Mouse (Mus musculus): ENCODE results near the gene Mtf1. TPM values are rescaled to one million over a fixed set of nuclear protein-coding genes. Genes with fewer than 3 reads are reported as not detected.

The Mtf1 gene
- polyA plus RNA-seq, 1 experiment from 2014 or later: 11.5 TPM

GRCm38 (mm10) chr4:124838035-124838700, 36.3 kb downstream of the Mtf1 start:
- H3K36me3 ChIP-seq (ENCODE audit: control insufficient read depth, insufficient read depth, low read length): peaks cover 65% of the 10 kb centered on the region
- DNase-seq (ENCODE audit: low spot score) (no peak), ATAC-seq (ENCODE audit: low read depth) (no peak)
- no peak overlapping the region for H3K4me3 ChIP-seq (ENCODE audit: low read depth, low read length)
- no peak overlapping the region for H3K27ac ChIP-seq (replicated peaks; ENCODE audit: low read depth, low read length)
- no peak overlapping the region for H3K4me2 ChIP-seq (ENCODE audit: low read depth, low read length)
- H3K27me3 ChIP-seq (replicated peaks; ENCODE audit: control insufficient read depth, insufficient read depth, low read length): no peaks in the 10 kb centered on the region
- no peaks in the 10 kb centered on the region for H3K4me1 ChIP-seq (ENCODE audit: control insufficient read depth, insufficient read depth, low read length)
- H3K9me3 ChIP-seq (ENCODE audit: control insufficient read depth, low read length): no peaks in the 10 kb centered on the region
- 91% methylated on average over 14 of the region's 14 CpGs for WGBS
- H3K9ac ChIP-seq (ENCODE audit: low read depth, low read length): no peak overlapping the region

DNA sequence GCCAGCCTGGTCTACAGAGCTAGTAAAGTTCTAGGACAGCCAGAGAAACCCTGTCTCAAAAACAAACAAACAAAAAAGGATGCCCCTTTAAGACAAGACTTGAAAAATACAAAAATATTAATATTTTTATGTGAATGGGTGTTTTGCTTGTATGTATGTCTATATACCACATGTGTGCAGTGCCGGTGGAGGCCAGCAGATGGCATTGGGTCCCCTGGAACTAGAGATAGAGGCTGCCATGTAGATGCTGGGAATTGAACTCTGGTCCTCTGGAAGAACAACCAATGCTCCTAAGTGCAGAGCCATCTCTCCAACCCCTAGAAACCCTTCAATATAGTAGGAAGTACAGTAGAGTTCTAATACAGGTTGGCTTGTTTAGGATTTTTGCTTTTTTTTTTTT, 39.1 kb downstream of the Mtf1 start:
- Histone ChIP-seq H3K4me3 (ENCODE audit: low read depth, low read length) (no peak overlapping the region), H3K4me1 (ENCODE audit: control insufficient read depth, insufficient read depth, low read length) (no peaks in the 10 kb centered on the region), H3K27me3 (replicated peaks; ENCODE audit: control insufficient read depth, insufficient read depth, low read length) (no peaks in the 10 kb centered on the region), H3K9ac (ENCODE audit: low read depth, low read length) (no peak overlapping the region), H3K27ac (replicated peaks; ENCODE audit: low read depth, low read length) (no peak overlapping the region), H3K4me2 (ENCODE audit: low read depth, low read length) (no peak overlapping the region), H3K9me3 (ENCODE audit: control insufficient read depth, low read length) (no peaks in the 10 kb centered on the region), H3K36me3 (ENCODE audit: control insufficient read depth, insufficient read depth, low read length) (peaks cover 69% of the 10 kb centered on the region)
- ATAC-seq (ENCODE audit: low read depth) (no peak), DNase-seq (ENCODE audit: low spot score) (no peak)
- WGBS: 90% methylated on average over 1 of the region's 1 CpGs

- ATAC-seq (ENCODE audit: low read depth) (peak; percentile 62; the same call in 1 of the 2 replicates), DNase-seq (ENCODE audit: low spot score) (no peak)
- Histone ChIP-seq H3K27ac (replicated peaks; ENCODE audit: low read depth, low read length) (no peak overlapping the region), H3K4me1 (ENCODE audit: control insufficient read depth, insufficient read depth, low read length) (no peaks in the 10 kb centered on the region), H3K27me3 (replicated peaks; ENCODE audit: control insufficient read depth, insufficient read depth, low read length) (no peaks in the 10 kb centered on the region), H3K9me3 (ENCODE audit: control insufficient read depth, low read length) (no peaks in the 10 kb centered on the region), H3K36me3 (ENCODE audit: control insufficient read depth, insufficient read depth, low read length) (peaks cover 62% of the 10 kb centered on the region), H3K4me2 (ENCODE audit: low read depth, low read length) (no peak overlapping the region), H3K4me3 (ENCODE audit: low read depth, low read length) (no peak overlapping the region), H3K9ac (ENCODE audit: low read depth, low read length) (no peak overlapping the region)
- WGBS: 62% methylated on average over 11 of the region's 11 CpGs
Observed at GRCm38 (mm10) chr4:124843493-124843892, 41.6 kb downstream of the Mtf1 start.

DNA sequence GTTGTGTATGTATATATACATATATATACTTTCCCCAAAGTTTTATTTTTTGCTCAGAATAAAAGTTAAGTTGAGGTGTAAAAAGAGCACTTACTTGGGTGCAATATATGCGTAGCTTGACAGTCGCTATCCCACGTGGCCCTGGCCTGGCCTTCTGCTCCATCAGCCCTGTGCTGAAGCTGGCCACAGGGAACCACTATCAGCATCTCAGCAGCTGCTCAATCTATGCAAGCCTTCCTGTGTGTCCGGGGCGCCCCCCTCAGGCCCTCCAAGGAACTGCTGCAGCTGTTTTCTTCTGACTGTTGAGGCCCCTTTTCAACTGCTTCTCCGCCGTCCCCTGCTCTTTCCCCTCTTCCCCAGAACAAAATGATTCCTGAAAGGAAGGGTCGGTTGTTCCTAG, 45.7 kb downstream of the Mtf1 start:
- H3K4me1 ChIP-seq (ENCODE audit: control insufficient read depth, insufficient read depth, low read length): peaks cover 15% of the 10 kb centered on the region
- no peak overlapping the region for H3K4me3 ChIP-seq (ENCODE audit: low read depth, low read length)
- peaks cover 37% of the 10 kb centered on the region for H3K36me3 ChIP-seq (ENCODE audit: control insufficient read depth, insufficient read depth, low read length)
- no peak overlapping the region for H3K27ac ChIP-seq (replicated peaks; ENCODE audit: low read depth, low read length)
- no peak for ATAC-seq (ENCODE audit: low read depth)
- no peaks in the 10 kb centered on the region for H3K27me3 ChIP-seq (replicated peaks; ENCODE audit: control insufficient read depth, insufficient read depth, low read length)
- peak; percentile 76 for DNase-seq (ENCODE audit: low spot score)
- no peak overlapping the region for H3K4me2 ChIP-seq (ENCODE audit: low read depth, low read length)
- no peaks in the 10 kb centered on the region for H3K9me3 ChIP-seq (ENCODE audit: control insufficient read depth, low read length)
- no peak overlapping the region for H3K9ac ChIP-seq (ENCODE audit: low read depth, low read length)
- WGBS: 9% methylated on average over 8 of the region's 8 CpGs

DNA sequence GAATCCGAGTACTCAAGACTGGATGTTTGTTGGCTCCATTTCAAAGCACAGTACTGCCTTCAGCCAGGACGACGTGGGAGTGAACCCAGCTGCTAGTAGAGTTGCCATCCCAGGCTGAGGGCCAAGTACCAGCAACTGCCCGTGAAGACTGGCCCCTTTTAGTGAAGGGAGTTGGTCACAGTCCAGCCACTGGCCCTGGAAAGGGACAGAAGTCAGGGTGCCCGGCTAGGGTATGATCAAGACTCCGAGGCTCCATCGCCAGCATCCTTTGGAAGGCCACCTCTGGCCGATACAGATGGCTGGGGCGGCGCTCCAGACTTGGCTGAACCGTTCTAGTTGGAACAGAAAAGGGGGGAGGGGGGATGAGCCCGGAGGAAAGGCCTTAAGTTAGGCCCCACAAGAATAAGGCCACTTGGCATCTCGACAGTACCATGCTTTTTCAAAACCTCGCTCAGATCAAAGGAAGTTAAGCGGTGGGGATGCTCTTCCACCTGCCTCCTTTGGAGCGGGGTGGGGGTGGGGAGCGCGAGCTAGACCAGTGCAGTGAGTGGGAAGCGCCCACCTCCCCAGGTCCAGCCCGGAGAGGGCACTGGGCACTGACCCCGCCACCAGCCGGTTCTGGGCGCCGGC, 47.8 kb downstream of the Mtf1 start:
- DNase-seq (ENCODE audit: low spot score): peak; percentile 76
- H3K27ac ChIP-seq (replicated peaks; ENCODE audit: low read depth, low read length): peak overlapping the region; percentile 94
- no peaks in the 10 kb centered on the region for H3K27me3 ChIP-seq (replicated peaks; ENCODE audit: control insufficient read depth, insufficient read depth, low read length)
- WGBS: 0% methylated on average over 22 of the region's 24 CpGs
- H3K36me3 ChIP-seq (ENCODE audit: control insufficient read depth, insufficient read depth, low read length): peaks cover 40% of the 10 kb centered on the region
- H3K4me3 ChIP-seq (ENCODE audit: low read depth, low read length): peak overlapping the region; percentile 94
- H3K9ac ChIP-seq (ENCODE audit: low read depth, low read length): peak overlapping the region; percentile 91
- no peaks in the 10 kb centered on the region for H3K9me3 ChIP-seq (ENCODE audit: control insufficient read depth, low read length)
- H3K4me2 ChIP-seq (ENCODE audit: low read depth, low read length): peak overlapping the region; percentile 76
- peak; percentile 20 for ATAC-seq (ENCODE audit: low read depth)
- peaks cover 15% of the 10 kb centered on the region for H3K4me1 ChIP-seq (ENCODE audit: control insufficient read depth, insufficient read depth, low read length)

GRCm38 (mm10) chr4:124850261-124850913, 48.5 kb downstream of the Mtf1 start, which contains the start of gene Yrdc:
Yrdc (plus strand) TSS chr4:124850679.
- H3K4me1 ChIP-seq (ENCODE audit: control insufficient read depth, insufficient read depth, low read length): peaks cover 15% of the 10 kb centered on the region
- WGBS: 0% methylated on average over 7 of the region's 90 CpGs

GRCm38 (mm10) chr4:124850933-124851658, 49.2 kb downstream of the Mtf1 start, which contains the start of gene 1110065P20Rik:
1110065P20Rik (minus strand) TSS chr4:124851196.
- Histone ChIP-seq H3K4me2 (ENCODE audit: low read depth, low read length) (peak within 1 kb of the TSS; percentile 76), H3K27me3 (replicated peaks; ENCODE audit: control insufficient read depth, insufficient read depth, low read length) (no peaks in the 10 kb centered on the region), H3K4me1 (ENCODE audit: control insufficient read depth, insufficient read depth, low read length) (peaks cover 15% of the 10 kb centered on the region), H3K36me3 (ENCODE audit: control insufficient read depth, insufficient read depth, low read length) (peaks cover 40% of the 10 kb centered on the region), H3K27ac (replicated peaks; ENCODE audit: low read depth, low read length) (peak within 1 kb of the TSS; percentile 94), H3K9me3 (ENCODE audit: control insufficient read depth, low read length) (no peaks in the 10 kb centered on the region), H3K4me3 (ENCODE audit: low read depth, low read length) (peak within 1 kb of the TSS; percentile 94), H3K9ac (ENCODE audit: low read depth, low read length) (peak within 1 kb of the TSS; percentile 91)
- WGBS: 2% methylated on average over 25 of the region's 75 CpGs
- DNase-seq (ENCODE audit: low spot score): peak; percentile 76
- ATAC-seq (ENCODE audit: low read depth): peak; percentile 45

More at GRCm38 (mm10) chr4:124850261-124850913, 48.5 kb downstream of the Mtf1 start, which contains the start of gene Yrdc:
- peak within 1 kb of the TSS; percentile 94 for H3K27ac ChIP-seq (replicated peaks; ENCODE audit: low read depth, low read length)
- peak within 1 kb of the TSS; percentile 94 for H3K4me3 ChIP-seq (ENCODE audit: low read depth, low read length)
- no peaks in the 10 kb centered on the region for H3K9me3 ChIP-seq (ENCODE audit: control insufficient read depth, low read length)
- H3K4me2 ChIP-seq (ENCODE audit: low read depth, low read length): peak within 1 kb of the TSS; percentile 76
- peak; percentile 97 for DNase-seq (ENCODE audit: low spot score)
- no peaks in the 10 kb centered on the region for H3K27me3 ChIP-seq (replicated peaks; ENCODE audit: control insufficient read depth, insufficient read depth, low read length)
- peak; percentile 95 for ATAC-seq (ENCODE audit: low read depth)
- H3K36me3 ChIP-seq (ENCODE audit: control insufficient read depth, insufficient read depth, low read length): peaks cover 40% of the 10 kb centered on the region
- H3K9ac ChIP-seq (ENCODE audit: low read depth, low read length): peak within 1 kb of the TSS; percentile 91

- Histone ChIP-seq H3K27ac (replicated peaks; ENCODE audit: low read depth, low read length) (no peak overlapping the region), H3K27me3 (replicated peaks; ENCODE audit: control insufficient read depth, insufficient read depth, low read length) (peaks cover 9% of the 10 kb centered on the region), H3K4me1 (ENCODE audit: control insufficient read depth, insufficient read depth, low read length) (peaks cover 9% of the 10 kb centered on the region), H3K9me3 (ENCODE audit: control insufficient read depth, low read length) (no peaks in the 10 kb centered on the region), H3K9ac (ENCODE audit: low read depth, low read length) (no peak overlapping the region), H3K4me3 (ENCODE audit: low read depth, low read length) (no peak overlapping the region), H3K36me3 (ENCODE audit: control insufficient read depth, insufficient read depth, low read length) (peaks cover 45% of the 10 kb centered on the region), H3K4me2 (ENCODE audit: low read depth, low read length) (no peak overlapping the region)
- DNase-seq (ENCODE audit: low spot score) (no peak), ATAC-seq (ENCODE audit: low read depth) (no peak)
- 97% methylated on average over 8 of the region's 8 CpGs for WGBS
Observed at GRCm38 (mm10) chr4:124856294-124856693, 54.4 kb downstream of the Mtf1 start.
